Mouse (Mus musculus) heart, postnatal 25 days (tissue): Measurements from ENCODE around the gene Dgke. TPM values are rescaled to one million over a fixed set of nuclear protein-coding genes. Genes with fewer than 3 reads are reported as not detected.
"Not testable (repeated sequence)": the region's sequence is repeated elsewhere in the genome, so short reads cannot be mapped to it uniquely, and the experiment has no call there.

Experiments used
- DNase-seq: peaks from one replicate; pipeline ENCODE4 v3.0.0; 2022; ENCODE audit warnings: low spot score
- intact Hi-C: fragments of 180-260 bp; cut with DNase I; formaldehyde crosslinking; loops from one replicate; pipeline ENCODE4 v1.15.1; 2025
- total RNA-seq, 2 experiments: library from RNA; stranded (reverse); gene quantifications; 2 replicates each; pipeline ENCODE4 v1.2.3; 2021

The Dgke gene
- total RNA-seq, 2 experiments from 2014 or later = 9.4 to 10.6 TPM

DNA sequence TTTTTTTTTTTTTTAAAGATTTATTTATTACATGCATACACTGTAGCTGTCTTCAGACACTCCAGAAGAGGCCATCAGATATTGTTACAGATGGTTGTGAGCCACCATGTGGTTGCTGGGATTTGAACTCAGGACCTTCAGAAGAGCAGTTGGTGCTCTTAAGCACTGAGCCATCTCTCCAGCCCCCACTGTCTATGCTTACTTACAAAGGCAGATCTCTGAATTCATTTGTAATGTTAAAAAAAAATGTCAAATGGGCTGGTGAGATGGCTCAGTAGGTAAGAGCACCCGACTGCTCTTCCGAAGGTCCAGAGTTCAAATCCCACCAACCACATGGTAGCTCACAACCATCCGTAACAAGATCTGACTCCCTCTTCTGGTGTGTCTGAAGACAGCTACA, 21.1 kb downstream of the Dgke start:
- DNase-seq, intact Hi-C loops: not testable (repeated sequence)

DNA sequence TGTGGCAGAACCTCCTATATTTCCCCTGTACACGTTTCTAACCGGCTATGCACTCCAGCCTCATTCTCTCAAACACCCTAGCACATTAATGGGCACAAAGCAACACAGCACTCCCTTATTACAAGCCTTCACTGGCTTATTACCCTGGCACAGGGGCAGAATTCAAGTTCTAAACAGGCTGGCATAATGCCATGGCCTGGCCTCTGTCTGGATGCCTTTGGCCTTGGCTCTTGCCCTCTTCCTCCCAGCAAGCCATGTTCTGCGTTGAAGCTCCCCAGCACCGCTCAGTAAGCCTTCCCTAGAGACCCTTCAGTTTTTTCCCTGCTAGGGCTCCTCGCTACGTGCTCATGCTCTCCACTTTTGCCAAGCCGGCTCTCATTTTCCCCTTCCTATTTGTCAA, 23.6 kb downstream of the Dgke start:
- intact Hi-C loops = no loop called here
- DNase-seq = no peak

DNA sequence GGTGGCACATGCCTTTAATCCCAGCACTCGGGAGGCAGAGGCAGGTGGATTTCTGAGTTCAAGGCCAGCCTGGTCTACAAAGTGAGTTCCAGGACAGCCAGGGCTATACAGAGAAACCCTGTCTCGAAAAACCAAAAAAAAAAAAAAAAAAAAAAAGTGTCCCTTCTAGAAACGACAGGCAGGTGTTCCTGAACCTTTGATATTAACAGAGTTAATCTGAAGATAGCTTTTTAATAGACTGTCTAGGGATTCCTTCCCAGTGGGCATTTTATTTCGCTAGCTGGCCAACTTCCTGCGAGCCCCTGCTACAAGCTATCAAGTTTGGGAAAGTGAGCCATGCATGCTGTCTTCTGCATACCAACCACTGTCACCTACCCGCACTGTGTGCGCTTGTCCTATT, 25.6 kb downstream of the Dgke start:
- intact Hi-C loops, DNase-seq: not testable (repeated sequence)

DNA sequence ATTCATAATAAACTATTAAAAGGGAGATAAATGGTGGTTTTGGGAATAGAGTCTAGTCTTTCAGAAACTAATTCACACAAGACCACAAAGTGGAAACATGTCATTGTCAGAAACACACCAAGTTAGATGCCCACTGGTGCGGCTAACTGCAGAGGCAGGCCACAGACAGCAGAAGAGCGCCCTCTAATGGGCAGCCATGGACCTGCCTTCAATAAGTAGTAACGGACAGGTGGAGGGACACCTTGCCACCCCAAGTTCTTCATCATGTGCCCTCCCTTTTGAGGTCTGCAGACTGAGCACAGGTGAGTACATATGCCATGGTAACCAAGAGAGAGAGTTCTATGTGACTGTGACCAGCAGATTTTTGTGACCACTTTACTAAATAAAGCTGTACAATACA, 27.3 kb downstream of the Dgke start:
- intact Hi-C loops = loop anchor here (1.0 kb wide), 1 partner anchor 50 kb away; no protein-coding TSS in a partner anchor
- DNase-seq = peak; percentile 28

DNA sequence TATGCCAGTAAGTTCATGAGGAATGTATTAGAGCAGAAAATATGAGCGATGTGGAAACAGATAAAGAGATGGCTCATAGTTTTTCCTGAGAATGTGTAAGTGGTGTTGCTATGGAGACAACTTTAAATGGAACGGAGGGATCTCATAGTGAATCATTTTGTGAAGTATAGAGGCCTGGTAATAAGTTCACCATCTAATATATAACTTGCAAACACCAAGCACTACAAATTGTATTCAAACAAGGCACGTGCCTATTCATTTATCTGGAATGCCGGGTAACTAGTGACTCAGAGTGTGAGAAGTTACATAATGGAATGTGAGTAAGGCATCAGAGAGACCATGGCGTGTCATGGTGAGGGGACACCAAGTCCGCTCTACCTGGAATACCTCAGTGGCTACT, 28.2 kb downstream of the Dgke start:
- DNase-seq = no peak
- intact Hi-C loops = no loop called here

DNA sequence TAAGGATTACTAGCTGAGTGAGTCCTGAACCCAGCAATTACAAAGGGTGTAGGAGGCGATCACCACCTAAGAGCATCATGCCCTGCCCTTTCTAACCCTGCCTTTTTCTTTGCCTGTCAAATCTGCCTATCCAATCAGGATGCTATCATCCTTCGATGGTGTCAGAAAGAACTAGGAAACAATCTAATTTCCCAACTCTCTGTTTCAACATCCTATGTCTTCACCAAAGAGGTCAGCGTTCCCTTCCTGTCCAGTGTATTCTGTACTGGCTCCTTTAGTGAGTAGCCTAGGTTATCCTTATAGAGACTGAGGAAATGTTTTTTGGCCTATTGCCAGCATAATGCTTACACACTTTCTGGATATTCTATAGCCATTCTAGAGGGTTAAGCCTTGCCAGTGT, 31.1 kb downstream of the Dgke start:
- DNase-seq = no peak
- intact Hi-C loops = loop anchor here (1.0 kb wide), 1 partner anchor 43 kb away; no protein-coding TSS in a partner anchor

DNA sequence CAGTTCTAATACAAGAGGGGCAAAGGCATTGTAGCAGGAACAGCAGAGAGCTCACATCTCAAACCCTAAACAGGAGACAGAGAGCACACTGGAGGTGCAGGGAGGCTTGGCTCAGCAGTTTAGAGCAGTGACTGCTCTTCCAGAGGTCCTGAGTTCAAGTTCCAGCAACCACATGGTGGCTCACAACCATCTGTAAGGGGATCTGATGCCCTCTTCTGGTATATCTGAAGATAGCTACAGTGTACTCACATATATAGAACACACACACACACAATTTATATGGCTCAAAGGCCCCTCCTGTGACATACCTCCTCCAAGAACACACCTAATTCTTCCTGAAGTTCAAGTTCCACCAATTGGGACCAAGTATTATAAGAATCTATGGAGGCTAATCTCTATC, 32.1 kb downstream of the Dgke start:
- intact Hi-C loops = no loop called here
- DNase-seq = no peak

DNA sequence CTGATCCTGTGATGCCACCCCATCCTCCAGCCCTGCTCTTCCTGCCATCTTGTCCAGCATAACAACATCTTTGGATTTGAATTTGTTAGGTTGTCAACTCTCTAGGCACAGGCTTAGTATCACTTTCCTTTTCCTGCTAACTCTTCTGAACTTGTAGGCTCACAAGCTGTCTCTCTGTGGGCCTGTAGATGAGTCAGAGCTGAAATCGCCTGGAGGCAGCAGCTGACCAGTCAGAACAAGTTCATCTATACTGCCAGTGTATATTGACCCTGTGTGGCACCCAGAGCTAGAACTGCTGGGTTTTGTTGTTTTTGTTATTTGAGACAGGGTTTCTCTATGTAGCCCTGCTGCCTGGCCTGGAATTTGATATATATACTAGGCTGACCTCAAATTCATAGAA, 35.5 kb downstream of the Dgke start:
- DNase-seq = no peak
- intact Hi-C loops = no loop called here

DNA sequence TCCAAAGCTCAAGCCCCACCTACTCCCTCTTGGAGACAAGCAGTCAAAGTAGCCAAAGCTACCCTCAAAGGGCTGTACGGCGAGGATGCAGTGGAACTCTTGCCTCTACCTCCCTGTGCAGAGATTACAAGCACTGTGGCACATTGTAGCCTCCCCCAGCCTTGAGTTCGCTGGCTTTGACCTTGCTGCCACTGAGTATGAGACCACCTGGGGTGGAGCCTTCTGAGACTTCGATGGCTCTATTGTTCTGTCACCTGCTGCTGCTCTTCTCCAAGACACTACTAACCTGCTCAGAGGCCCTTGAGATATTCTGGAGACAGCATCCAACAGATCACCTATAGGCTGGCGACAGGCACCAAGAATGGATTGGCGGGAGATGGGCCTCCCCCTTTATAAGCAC, 36.1 kb downstream of the Dgke start:
- intact Hi-C loops = no loop called here
- DNase-seq = no peak

DNA sequence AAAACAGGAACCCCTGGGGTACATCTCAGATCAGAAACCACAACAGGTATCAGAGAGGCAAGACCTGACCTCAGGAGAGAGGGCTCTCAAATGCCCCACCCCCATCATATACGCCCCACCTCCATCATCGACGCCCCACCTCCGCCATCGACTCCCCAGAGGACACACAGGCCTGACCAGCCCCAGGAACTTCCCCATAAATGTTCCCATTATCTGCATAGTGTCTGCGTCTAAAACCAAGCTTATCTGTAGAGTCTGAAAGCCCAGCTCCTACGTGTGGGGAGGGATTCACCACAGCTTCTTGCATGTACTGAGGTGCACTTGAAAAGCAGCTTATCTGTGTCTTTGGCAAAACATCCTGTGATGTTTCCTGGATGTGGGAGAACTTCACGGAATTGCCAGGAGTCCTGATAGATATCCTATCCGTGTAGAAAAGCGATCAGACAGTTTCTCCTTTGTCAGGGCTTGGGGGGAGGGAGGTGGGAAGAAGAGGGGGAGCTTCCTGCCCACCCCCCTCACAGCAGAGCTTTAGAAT, 37.7 kb downstream of the Dgke start:
- DNase-seq = peak; percentile 26
- intact Hi-C loops = loop anchor here (2.0 kb wide), 1 partner anchor 30 kb away; the partner anchor contains the start of gene Trim25

DNA sequence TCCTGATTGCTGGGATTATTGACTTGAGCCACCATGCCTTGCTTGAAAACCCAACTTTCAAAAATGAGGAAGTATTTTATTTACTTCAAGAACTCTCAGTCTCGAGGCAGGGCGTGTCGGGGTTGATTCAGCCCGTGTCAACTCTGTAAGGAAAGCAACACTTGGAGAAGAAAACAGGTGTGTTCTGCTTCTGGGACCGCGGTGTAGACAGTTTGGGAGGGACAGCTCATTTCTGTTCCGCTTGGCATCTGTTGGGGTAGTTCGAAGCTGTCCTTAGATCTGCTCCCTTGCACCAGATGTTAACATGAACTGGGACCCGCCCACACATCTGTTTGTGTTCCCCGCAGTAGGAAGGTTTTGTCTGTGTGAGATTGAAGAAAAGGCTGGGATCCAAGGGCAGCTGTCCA, 38.7 kb downstream of the Dgke start:
- peak; percentile 65 for DNase-seq
- intact Hi-C loops = loop anchor here (2.0 kb wide), 1 partner anchor 29 kb away; the partner anchor contains the start of gene Trim25

DNA sequence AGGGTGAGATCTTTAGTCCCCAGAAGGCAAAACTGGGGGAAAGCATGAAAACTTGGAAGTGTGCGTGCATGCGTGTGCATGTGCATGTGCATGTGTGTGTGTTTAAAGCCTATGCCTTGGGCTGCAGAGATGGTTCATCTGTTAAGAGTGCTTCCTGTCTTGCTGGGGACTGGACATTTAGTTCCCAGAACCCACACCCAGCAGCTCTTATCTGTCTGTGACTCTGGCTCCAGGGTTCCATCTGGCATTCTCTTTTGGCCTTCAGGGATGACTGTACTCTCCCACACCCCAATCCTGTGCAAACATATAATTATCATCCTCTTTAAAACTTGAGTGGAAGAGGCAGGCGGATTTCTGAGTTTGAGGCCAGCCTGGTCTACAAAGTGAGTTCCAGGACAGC, 40.5 kb downstream of the Dgke start:
- peak; percentile 17 for DNase-seq
- intact Hi-C loops = no loop called here

DNA sequence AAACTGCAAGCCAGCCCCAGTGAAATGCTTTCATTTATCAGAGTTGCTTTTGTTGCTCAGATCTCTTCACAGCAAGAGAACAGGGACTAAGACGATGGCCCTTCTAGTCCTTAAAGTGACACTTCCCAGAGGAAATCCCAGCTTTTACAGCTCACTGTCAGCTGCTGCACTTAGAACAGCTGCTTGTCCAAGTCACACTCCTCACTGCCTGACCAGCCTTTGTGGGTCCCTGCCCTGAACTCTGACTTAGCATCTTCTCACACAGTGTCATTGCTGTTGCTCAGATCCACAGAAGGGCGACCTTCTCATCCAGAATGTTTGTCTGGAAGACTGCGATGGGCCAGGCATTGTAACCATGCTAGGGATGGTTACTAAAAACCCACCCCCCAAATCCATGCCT, 41.0 kb downstream of the Dgke start:
- DNase-seq = no peak
- intact Hi-C loops = no loop called here

DNA sequence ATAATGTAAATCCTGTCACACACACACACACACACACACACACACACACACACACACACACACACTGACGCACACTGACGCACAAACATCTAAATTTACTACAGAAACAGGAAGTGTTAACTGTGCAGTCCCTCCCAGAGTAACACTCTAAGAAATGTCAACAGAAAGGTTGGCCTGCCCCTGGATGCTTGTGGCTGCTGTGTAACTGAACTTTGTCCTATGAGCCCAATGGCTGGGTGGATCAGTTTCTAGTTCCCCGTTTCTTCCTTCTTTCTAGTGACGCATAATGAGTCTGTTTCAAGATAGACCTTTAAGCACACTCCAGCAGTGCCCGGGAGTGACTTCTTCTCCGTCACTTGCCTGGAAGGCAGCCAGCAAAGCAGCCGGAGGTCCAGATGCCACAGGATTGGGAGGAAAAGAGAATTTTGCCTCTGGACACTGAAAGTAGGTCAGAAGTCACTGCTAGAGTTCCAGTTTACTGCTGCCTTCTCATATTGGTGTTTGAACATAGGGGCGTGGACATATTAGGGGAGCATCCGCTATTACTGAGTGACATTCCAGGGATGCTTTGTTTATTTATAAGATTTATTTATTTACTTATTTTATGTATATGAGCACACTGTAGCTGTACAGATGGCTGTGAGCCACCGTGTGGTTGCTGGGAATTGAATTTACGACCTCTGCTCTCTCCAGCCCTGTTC, 42.3 kb downstream of the Dgke start:
- peak; percentile 77 for DNase-seq
- intact Hi-C loops = no loop called here

DNA sequence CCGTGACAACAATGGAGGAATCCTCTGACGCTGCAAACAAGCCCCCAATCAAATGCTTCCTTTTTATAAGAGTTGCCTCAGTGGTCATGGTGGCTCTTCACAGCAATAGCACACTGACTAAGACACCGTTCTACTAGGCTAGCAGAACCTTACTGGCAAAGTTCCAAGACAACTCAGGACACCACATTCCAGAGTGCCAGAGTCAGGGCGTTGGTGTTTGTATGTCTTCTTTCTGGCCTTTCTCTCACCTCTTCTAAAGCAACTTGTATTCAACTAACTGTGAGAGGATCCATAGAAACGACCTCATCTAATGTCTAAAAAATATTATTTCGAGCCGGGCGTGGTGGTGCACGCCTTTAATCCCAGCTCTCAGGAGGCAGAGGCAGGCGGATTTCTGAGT, 43.2 kb downstream of the Dgke start:
- DNase-seq = no peak
- intact Hi-C loops = loop anchor here (2.0 kb wide), 1 partner anchor 19 kb away; no protein-coding TSS in a partner anchor

DNA sequence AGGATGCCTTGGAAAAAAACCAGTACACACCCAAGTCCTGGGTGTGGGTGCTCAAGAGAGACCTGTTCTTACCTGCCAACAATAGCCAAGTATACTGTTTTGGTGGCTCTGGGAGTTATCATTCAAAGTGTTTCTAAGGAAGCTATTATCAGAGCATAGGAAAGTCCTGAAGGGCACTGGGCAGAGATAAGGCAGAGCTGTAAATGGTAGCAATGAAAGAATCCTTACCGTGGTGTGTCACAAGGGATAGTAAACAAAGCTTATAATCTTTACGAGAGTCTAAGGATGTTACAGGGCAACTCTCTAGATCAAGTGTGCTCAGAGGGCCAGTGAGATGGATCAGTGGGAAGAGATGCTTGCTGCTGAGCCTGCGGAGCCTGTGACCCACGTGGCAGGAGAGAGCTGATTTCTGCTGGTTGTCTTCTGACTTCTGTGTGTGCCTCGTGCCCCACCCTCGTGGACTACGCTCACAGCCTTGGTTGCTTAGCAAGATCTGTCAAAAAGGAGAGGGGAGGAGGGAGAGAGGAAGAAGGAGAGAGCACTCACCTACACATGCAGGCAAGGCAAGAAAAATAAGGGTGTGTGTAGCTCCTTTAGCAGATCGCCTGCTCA, 44.4 kb downstream of the Dgke start:
- no peak for DNase-seq
- intact Hi-C loops = loop anchor here (2.0 kb wide), 1 partner anchor 17 kb away; no protein-coding TSS in a partner anchor

DNA sequence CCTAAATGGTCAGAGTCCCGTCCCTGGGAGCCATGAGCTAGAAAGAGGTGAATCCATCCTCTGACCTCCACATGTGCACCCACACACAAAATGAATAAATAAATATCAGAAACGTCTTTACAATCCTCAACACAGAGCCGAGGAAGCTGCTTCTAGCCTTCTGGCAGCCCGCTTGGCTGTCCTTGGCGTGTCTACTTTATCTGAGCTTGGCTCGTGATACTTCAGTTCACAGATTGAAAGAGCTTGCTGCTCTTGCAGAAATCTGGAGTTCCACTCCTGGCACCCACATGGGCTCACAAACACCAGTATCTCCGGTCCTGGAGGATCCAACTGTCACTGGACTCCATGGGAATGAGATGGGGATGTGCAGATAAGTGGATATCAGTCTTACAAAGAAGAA, 45.0 kb downstream of the Dgke start:
- DNase-seq = no peak
- intact Hi-C loops = loop anchor here (2.0 kb wide), 1 partner anchor 17 kb away; no protein-coding TSS in a partner anchor

DNA sequence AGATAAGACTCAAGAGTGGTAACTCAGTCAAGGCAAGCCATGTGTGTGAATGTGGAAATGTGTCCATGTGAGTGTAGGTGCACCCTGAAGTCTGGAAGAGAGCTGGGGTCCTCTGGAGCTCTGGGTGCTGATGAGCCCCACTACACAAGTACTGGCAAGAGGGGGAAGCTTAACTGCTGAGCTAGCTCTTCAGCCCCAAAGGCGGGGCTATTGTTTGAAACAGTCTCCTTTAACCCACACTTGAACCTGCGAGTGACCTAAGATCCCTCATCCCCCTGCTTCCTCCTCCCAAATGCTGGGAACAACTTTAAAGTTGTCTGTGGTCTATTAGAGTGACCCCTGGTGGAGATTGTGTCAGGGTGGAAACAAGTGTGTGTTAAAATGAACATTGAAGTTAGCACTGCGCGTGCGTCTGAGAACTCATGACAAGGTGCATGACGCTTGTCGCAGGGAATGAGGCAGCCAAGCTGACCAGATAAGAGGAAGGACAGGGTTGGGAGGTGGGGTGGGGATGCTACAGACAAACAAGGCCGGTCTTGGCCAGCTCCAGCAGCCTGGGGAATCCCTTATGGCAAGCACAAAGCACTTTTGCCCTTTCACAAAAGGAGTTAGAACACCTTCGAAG, 45.9 kb downstream of the Dgke start:
- DNase-seq = no peak
- intact Hi-C loops = no loop called here

DNA sequence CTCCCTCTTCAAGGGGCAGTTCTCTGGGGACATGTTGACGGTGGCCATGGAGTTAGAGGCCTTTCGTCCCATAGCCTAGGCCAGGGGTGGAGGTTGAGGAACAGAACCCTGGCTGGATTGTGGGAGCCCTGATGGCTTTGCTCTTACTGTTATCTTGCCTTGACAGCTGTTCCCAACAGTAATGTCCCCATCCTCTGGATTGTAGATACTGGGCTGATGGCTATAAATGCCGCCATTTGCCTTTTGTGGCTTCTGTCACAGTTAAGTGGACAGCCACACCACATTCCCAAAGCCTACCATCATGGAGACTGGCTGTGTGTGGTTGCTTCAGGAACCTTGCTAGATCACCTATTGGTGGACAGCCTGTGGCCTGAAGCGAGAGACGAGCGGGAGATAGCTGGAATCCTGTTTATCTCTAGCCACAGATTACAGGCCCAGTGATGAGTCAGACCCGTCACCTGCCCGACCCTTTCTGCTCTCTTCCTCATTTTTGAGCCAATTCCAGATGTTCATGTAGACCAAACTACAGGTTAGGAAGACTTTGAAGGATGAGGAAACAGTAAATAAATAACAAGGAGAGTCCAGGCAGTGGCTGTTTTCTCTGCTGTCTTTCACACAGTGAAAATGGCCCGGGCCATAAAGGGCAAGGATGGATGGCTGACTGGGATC, 49.0 kb downstream of the Dgke start:
- DNase-seq = no peak
- intact Hi-C loops = no loop called here

DNA sequence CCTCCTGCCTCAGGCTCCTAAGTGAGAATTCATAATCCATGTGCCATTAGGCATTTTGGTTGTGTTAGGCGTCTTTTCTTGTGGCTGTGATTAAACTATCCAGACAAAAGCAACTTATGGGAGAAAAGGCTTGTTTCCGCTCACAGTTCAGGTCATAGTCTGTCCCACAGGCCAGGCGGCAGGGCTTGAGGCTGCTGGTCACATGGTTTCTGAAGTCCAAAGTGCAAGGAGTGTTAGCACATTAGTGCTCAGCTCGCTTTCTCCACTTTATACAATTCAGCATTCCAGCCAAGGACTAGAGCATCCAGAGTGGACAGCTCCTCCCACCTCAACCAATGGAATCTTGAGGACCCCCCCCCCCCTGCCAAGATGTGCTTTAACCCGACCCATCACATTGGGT, 54.4 kb downstream of the Dgke start:
- intact Hi-C loops = no loop called here
- DNase-seq = no peak
